Mouse (Mus musculus): ENCODE results near the gene Hgd. TPM values are rescaled to one million over a fixed set of nuclear protein-coding genes. Genes with fewer than 3 reads are reported as not detected.
"Not testable (repeated sequence)": the region's sequence is repeated elsewhere in the genome, so short reads cannot be mapped to it uniquely, and the experiment has no call there.

Gene Hgd
- polyA plus RNA-seq, 1 experiment from 2014 or later, result 42.0 TPM

- H3K9ac ChIP-seq, result no peak overlapping the region
- no peak overlapping the region for H3K4me3 ChIP-seq (replicated peaks)
- no peak overlapping the region for H3K4me2 ChIP-seq
- no peaks in the 10 kb centered on the region for H3K27me3 ChIP-seq
- no peaks in the 10 kb centered on the region; the same call in none of the 2 replicates for H3K36me3 ChIP-seq (replicated peaks)
- no peaks in the 10 kb centered on the region for H3K4me1 ChIP-seq (replicated peaks)
- no peaks in the 10 kb centered on the region for H3K9me3 ChIP-seq (replicated peaks)
- H3K27ac ChIP-seq (replicated peaks), result no peak overlapping the region
- WGBS (ENCODE audit: insufficient replicate concordance), result 76% methylated on average over 7 of the region's 7 CpGs
- no peak for ATAC-seq (ENCODE audit: insufficient read depth)
These were observed 49.1 kb downstream of the Hgd start for GRCm38 (mm10) chr16:37629011-37629410.

GRCm38 (mm10) chr16:37634578-37634977, 54.6 kb downstream of the Hgd start:
- 30% methylated on average over 9 of the region's 9 CpGs for WGBS (ENCODE audit: insufficient replicate concordance)
- H3K4me2 ChIP-seq, result peak overlapping the region; percentile 35

GRCm38 (mm10) chr16:37635095-37635494, 55.1 kb downstream of the Hgd start:
- Histone ChIP-seq H3K36me3 (replicated peaks) (no peaks in the 10 kb centered on the region; the same call in 1 of the 2 replicates), H3K9me3 (replicated peaks) (no peaks in the 10 kb centered on the region), H3K27me3 (no peaks in the 10 kb centered on the region), H3K27ac (replicated peaks) (no peak overlapping the region), H3K9ac (no peak overlapping the region), H3K4me1 (replicated peaks) (no peaks in the 10 kb centered on the region), H3K4me2 (no peak overlapping the region), H3K4me3 (replicated peaks) (no peak overlapping the region)
- 56% methylated on average over 1 of the region's 1 CpGs for WGBS (ENCODE audit: insufficient replicate concordance)
- peak; percentile 65; the same call in 1 of the 2 replicates for ATAC-seq (ENCODE audit: insufficient read depth)

More at GRCm38 (mm10) chr16:37634578-37634977, 54.6 kb downstream of the Hgd start:
- Histone ChIP-seq H3K4me3 (replicated peaks) (no peak overlapping the region), H3K4me1 (replicated peaks) (no peaks in the 10 kb centered on the region), H3K9me3 (replicated peaks) (no peaks in the 10 kb centered on the region), H3K36me3 (replicated peaks) (no peaks in the 10 kb centered on the region; the same call in none of the 2 replicates), H3K9ac (no peak overlapping the region), H3K27ac (replicated peaks) (no peak overlapping the region), H3K27me3 (no peaks in the 10 kb centered on the region)
- peak; percentile 79 for ATAC-seq (ENCODE audit: insufficient read depth)

- no peak for ATAC-seq (ENCODE audit: insufficient read depth)
- no peak overlapping the region for H3K4me2 ChIP-seq
- no peak overlapping the region for H3K27ac ChIP-seq (replicated peaks)
- no peaks in the 10 kb centered on the region for H3K27me3 ChIP-seq
- H3K36me3 ChIP-seq (replicated peaks), result no peaks in the 10 kb centered on the region
- no peaks in the 10 kb centered on the region for H3K4me1 ChIP-seq (replicated peaks)
- H3K9me3 ChIP-seq (replicated peaks), result no peaks in the 10 kb centered on the region
- WGBS (ENCODE audit: insufficient replicate concordance), result 53% methylated on average over 6 of the region's 6 CpGs
- H3K9ac ChIP-seq, result no peak overlapping the region
- H3K4me3 ChIP-seq (replicated peaks), result no peak overlapping the region
These were observed 56.2 kb downstream of the Hgd start for GRCm38 (mm10) chr16:37636107-37636506.

GRCm38 (mm10) chr16:37637802-37638201, 57.8 kb downstream of the Hgd start:
- no peak overlapping the region for H3K4me2 ChIP-seq
- H3K9me3 ChIP-seq (replicated peaks), result no peaks in the 10 kb centered on the region
- ATAC-seq (ENCODE audit: insufficient read depth), result no peak
- H3K4me3 ChIP-seq (replicated peaks), result no peak overlapping the region
- H3K36me3 ChIP-seq (replicated peaks), result no peaks in the 10 kb centered on the region
- no peaks in the 10 kb centered on the region for H3K4me1 ChIP-seq (replicated peaks)
- H3K27me3 ChIP-seq, result no peaks in the 10 kb centered on the region
- no peak overlapping the region for H3K9ac ChIP-seq
- H3K27ac ChIP-seq (replicated peaks), result no peak overlapping the region

- not testable (repeated sequence) for H3K36me3 ChIP-seq (replicated peaks); H3K4me2 ChIP-seq; H3K27me3 ChIP-seq; H3K27ac ChIP-seq (replicated peaks); H3K4me3 ChIP-seq (replicated peaks); ATAC-seq (ENCODE audit: insufficient read depth); H3K9ac ChIP-seq; H3K9me3 ChIP-seq (replicated peaks); H3K4me1 ChIP-seq (replicated peaks)
These were observed 60.6 kb downstream of the Hgd start for GRCm38 (mm10) chr16:37640522-37640921.

- Histone ChIP-seq H3K9ac (no peak overlapping the region), H3K4me2 (no peak overlapping the region), H3K27me3 (no peaks in the 10 kb centered on the region), H3K27ac (replicated peaks) (no peak overlapping the region), H3K4me3 (replicated peaks) (no peak overlapping the region), H3K4me1 (replicated peaks) (no peaks in the 10 kb centered on the region), H3K36me3 (replicated peaks) (peaks cover 24% of the 10 kb centered on the region), H3K9me3 (replicated peaks) (no peaks in the 10 kb centered on the region)
- no peak for ATAC-seq (ENCODE audit: insufficient read depth)
- WGBS (ENCODE audit: insufficient replicate concordance), result 77% methylated on average over 5 of the region's 5 CpGs
These were observed 64.5 kb downstream of the Hgd start for GRCm38 (mm10) chr16:37644486-37644885.

- Histone ChIP-seq H3K27ac (replicated peaks) (no peak overlapping the region), H3K9ac (no peak overlapping the region), H3K27me3 (no peaks in the 10 kb centered on the region), H3K36me3 (replicated peaks) (peaks cover 24% of the 10 kb centered on the region), H3K4me2 (no peak overlapping the region), H3K9me3 (replicated peaks) (no peaks in the 10 kb centered on the region), H3K4me3 (replicated peaks) (no peak overlapping the region), H3K4me1 (replicated peaks) (no peaks in the 10 kb centered on the region)
- ATAC-seq (ENCODE audit: insufficient read depth), result no peak
- WGBS (ENCODE audit: insufficient replicate concordance), result 84% methylated on average over 8 of the region's 8 CpGs
These were observed 65.3 kb downstream of the Hgd start for GRCm38 (mm10) chr16:37645211-37645610.

GRCm38 (mm10) chr16:37645799-37646198, 65.8 kb downstream of the Hgd start:
- Histone ChIP-seq H3K9me3 (replicated peaks) (no peaks in the 10 kb centered on the region), H3K36me3 (replicated peaks) (peaks cover 24% of the 10 kb centered on the region), H3K27ac (replicated peaks) (no peak overlapping the region), H3K4me3 (replicated peaks) (no peak overlapping the region), H3K9ac (no peak overlapping the region), H3K4me1 (replicated peaks) (no peaks in the 10 kb centered on the region), H3K27me3 (no peaks in the 10 kb centered on the region), H3K4me2 (no peak overlapping the region)
- ATAC-seq (ENCODE audit: insufficient read depth), result no peak
- 80% methylated on average over 3 of the region's 3 CpGs for WGBS (ENCODE audit: insufficient replicate concordance)

GRCm38 (mm10) chr16:37647067-37647466, 67.1 kb downstream of the Hgd start:
- no peak overlapping the region for H3K4me3 ChIP-seq (replicated peaks)
- no peaks in the 10 kb centered on the region for H3K27me3 ChIP-seq
- H3K4me2 ChIP-seq, result no peak overlapping the region
- no peaks in the 10 kb centered on the region for H3K9me3 ChIP-seq (replicated peaks)
- 86% methylated on average over 16 of the region's 16 CpGs for WGBS (ENCODE audit: insufficient replicate concordance)
- peaks cover 24% of the 10 kb centered on the region for H3K36me3 ChIP-seq (replicated peaks)
- no peak overlapping the region for H3K27ac ChIP-seq (replicated peaks)
- no peak for ATAC-seq (ENCODE audit: insufficient read depth)
- H3K9ac ChIP-seq, result no peak overlapping the region
- H3K4me1 ChIP-seq (replicated peaks), result peaks cover 8% of the 10 kb centered on the region

- 79% methylated on average over 8 of the region's 8 CpGs for WGBS (ENCODE audit: insufficient replicate concordance)
These were observed 68.0 kb downstream of the Hgd start for GRCm38 (mm10) chr16:37647936-37648335.

GRCm38 (mm10) chr16:37649068-37649467, 69.1 kb downstream of the Hgd start:
- ATAC-seq (ENCODE audit: insufficient read depth), result no peak
- Histone ChIP-seq H3K4me3 (replicated peaks) (no peak overlapping the region), H3K4me2 (no peak overlapping the region), H3K9me3 (replicated peaks) (no peaks in the 10 kb centered on the region), H3K9ac (no peak overlapping the region), H3K36me3 (replicated peaks) (peaks cover 24% of the 10 kb centered on the region), H3K4me1 (replicated peaks) (peaks cover 24% of the 10 kb centered on the region), H3K27ac (replicated peaks) (no peak overlapping the region), H3K27me3 (no peaks in the 10 kb centered on the region)
- WGBS (ENCODE audit: insufficient replicate concordance), result 79% methylated on average over 5 of the region's 5 CpGs

More at GRCm38 (mm10) chr16:37647936-37648335, 68.0 kb downstream of the Hgd start:
- Histone ChIP-seq H3K27me3 (no peaks in the 10 kb centered on the region), H3K36me3 (replicated peaks) (peaks cover 24% of the 10 kb centered on the region), H3K4me2 (no peak overlapping the region), H3K4me1 (replicated peaks) (peaks cover 17% of the 10 kb centered on the region), H3K27ac (replicated peaks) (no peak overlapping the region), H3K4me3 (replicated peaks) (no peak overlapping the region), H3K9ac (no peak overlapping the region), H3K9me3 (replicated peaks) (no peaks in the 10 kb centered on the region)
- no peak for ATAC-seq (ENCODE audit: insufficient read depth)
